Mouse (Mus musculus) embryonic facial prominence, embryonic 15.5 days (tissue): ENCODE measurements around the gene Extl2. TPM values are rescaled to one million over a fixed set of nuclear protein-coding genes. Genes with fewer than 3 reads are reported as not detected.

Experiments
- ATAC-seq: fragments of 200-750 bp; cut with Nextera tagmentation; 2 replicates; pipeline ENCODE4 v1.8.0; 2017; ENCODE audit warnings: low read depth, moderate TSS enrichment; ENCODE audit not compliant: insufficient number of reproducible peaks, low FRiP score, low TSS enrichment
- H3K27ac ChIP-seq: fragments of 300-500 bp; sonication (generic); replicated peaks from 2 replicates; pipeline ENCODE4 v1.5.1; 2015; ENCODE audit warnings: mild to moderate bottlenecking, inconsistent platforms
- H3K27me3 ChIP-seq: fragments of 300-500 bp; sonication (generic); 2 replicates; pipeline ENCODE4 v1.6.1; 2015; ENCODE audit warnings: inconsistent platforms
- H3K36me3 ChIP-seq: fragments of 300-500 bp; sonication (generic); 2 replicates; pipeline ENCODE4 v1.6.1; 2015; ENCODE audit warnings: mild to moderate bottlenecking, inconsistent platforms
- H3K4me1 ChIP-seq: fragments of 300-500 bp; sonication (generic); 2 replicates; pipeline ENCODE4 v1.6.1; 2015; ENCODE audit warnings: inconsistent platforms
- H3K4me2 ChIP-seq: fragments of 300-500 bp; sonication (generic); replicated peaks from 2 replicates; pipeline ENCODE4 v1.6.1; 2015; ENCODE audit warnings: mild to moderate bottlenecking, inconsistent platforms
- H3K4me3 ChIP-seq: fragments of 300-500 bp; sonication (generic); replicated peaks from 2 replicates; pipeline ENCODE4 v1.5.1; 2015; ENCODE audit warnings: mild to moderate bottlenecking, inconsistent platforms
- H3K9ac ChIP-seq: fragments of 300-500 bp; sonication (generic); 2 replicates; pipeline ENCODE4 v1.6.1; 2015; ENCODE audit warnings: inconsistent platforms
- H3K9me3 ChIP-seq: fragments of 300-500 bp; sonication (generic); replicated peaks from 2 replicates; pipeline ENCODE4 v1.6.1; 2016; ENCODE audit warnings: inconsistent platforms
- WGBS: fragments of 180-500 bp; shearing (Covaris S2); methylation state at CpG from one replicate; pipeline ENCODE4 v1.1.7; 2015; 5-methylcytosine and 5-hydroxymethylcytosine counted together
- polyA plus RNA-seq: library from polyadenylated mRNA; unstranded; fragments of >200 nt; fragmentation: Nextera tagmentation; extraction: Ambion mirVana; gene quantifications from 2 replicates; pipeline ENCODE4 v1.2.1, GENCODE M21; 2015

The Extl2 gene
- polyA plus RNA-seq, 1 experiment from 2014 or later = 18.5 TPM

DNA sequence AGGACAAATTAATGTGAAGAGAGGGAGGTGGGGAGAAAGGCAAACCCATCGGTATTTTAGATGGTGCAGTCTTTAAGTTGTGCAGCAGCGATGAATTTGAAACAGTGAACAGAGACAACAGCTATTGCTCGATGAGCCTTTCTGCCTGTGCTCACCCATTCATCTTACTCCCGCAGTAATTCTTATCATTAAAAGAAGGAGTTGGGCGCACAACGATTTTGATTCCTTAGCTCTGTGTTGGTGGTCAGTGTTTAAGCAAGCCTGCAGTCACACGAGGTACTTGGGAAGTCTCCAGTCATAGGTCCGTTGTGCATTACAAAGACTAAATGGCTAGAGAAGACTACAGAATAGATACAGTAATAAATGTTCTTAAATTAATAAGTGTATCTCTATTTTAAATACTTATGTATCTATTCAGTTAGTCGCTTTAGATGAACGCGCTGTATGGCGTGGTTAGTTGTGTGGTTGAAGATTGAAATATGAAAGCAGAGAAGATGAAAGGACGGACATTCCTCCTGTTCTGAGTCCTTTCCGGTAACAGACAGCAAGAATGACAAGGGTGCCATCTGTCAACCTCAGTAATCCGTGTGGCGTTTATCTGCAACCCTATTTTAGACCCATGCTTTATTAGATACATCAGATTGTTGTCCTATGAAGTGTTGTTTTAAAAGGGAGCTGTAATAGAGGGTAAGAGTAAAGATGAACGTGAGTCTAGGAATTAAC, 2.5 kb downstream of the Extl2 start:
- H3K4me2 ChIP-seq = no peak overlapping the region
- no peak overlapping the region for H3K27ac ChIP-seq
- no peak overlapping the region for H3K9ac ChIP-seq
- no peaks in the 10 kb centered on the region for H3K27me3 ChIP-seq
- H3K4me3 ChIP-seq = no peak overlapping the region
- H3K4me1 ChIP-seq = peaks cover 6% of the 10 kb centered on the region; the same call in 1 of the 2 replicates
- no peaks in the 10 kb centered on the region for H3K9me3 ChIP-seq
- ATAC-seq = no peak
- 84% methylated on average over 17 of the region's 17 CpGs for WGBS
- H3K36me3 ChIP-seq = no peaks in the 10 kb centered on the region

DNA sequence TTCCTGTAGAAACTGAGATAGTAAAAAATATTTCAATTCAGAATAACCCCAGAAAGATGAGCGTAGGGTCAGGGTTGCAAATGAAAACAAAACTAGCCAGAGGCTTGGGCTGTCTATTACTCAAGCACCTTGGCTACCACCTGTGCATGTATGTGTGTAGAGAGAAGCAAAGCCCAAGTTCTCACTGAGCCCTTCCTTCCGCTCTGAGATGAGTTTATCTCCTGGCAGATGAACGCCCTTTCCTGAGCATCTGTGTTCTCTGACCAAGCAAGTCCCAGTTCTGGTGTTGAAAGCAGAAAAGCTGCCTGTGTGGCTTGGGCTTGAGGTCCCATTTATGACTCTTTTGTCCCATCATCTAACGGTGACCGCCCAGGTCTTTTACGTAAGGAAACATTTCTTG, 7.6 kb downstream of the Extl2 start:
- 92% methylated on average over 6 of the region's 6 CpGs for WGBS

GRCm38 (mm10) chr3:116016116-116016515, 8.9 kb downstream of the Extl2 start:
- H3K4me1 ChIP-seq = no peaks in the 10 kb centered on the region
- H3K9ac ChIP-seq = no peak overlapping the region
- H3K4me3 ChIP-seq = no peak overlapping the region
- no peak overlapping the region for H3K4me2 ChIP-seq
- H3K9me3 ChIP-seq = no peaks in the 10 kb centered on the region
- WGBS = 89% methylated on average over 13 of the region's 13 CpGs
- no peak for ATAC-seq
- H3K36me3 ChIP-seq = no peaks in the 10 kb centered on the region
- no peaks in the 10 kb centered on the region for H3K27me3 ChIP-seq
- no peak overlapping the region for H3K27ac ChIP-seq

More for the DNA sequence above, 7.6 kb downstream of the Extl2 start:
- Histone ChIP-seq H3K4me3 (no peak overlapping the region), H3K27ac (no peak overlapping the region), H3K9me3 (no peaks in the 10 kb centered on the region), H3K27me3 (no peaks in the 10 kb centered on the region), H3K9ac (no peak overlapping the region), H3K36me3 (no peaks in the 10 kb centered on the region), H3K4me2 (no peak overlapping the region), H3K4me1 (no peaks in the 10 kb centered on the region)
- no peak for ATAC-seq

GRCm38 (mm10) chr3:116018606-116019005, 11.3 kb downstream of the Extl2 start:
- H3K4me2 ChIP-seq = no peak overlapping the region
- H3K27ac ChIP-seq = no peak overlapping the region
- H3K36me3 ChIP-seq = no peaks in the 10 kb centered on the region
- no peak for ATAC-seq
- 67% methylated on average over 4 of the region's 4 CpGs for WGBS
- no peaks in the 10 kb centered on the region for H3K4me1 ChIP-seq
- no peaks in the 10 kb centered on the region for H3K9me3 ChIP-seq
- H3K9ac ChIP-seq = no peak overlapping the region
- no peak overlapping the region for H3K4me3 ChIP-seq
- H3K27me3 ChIP-seq = no peaks in the 10 kb centered on the region

GRCm38 (mm10) chr3:116019136-116019535, 11.9 kb downstream of the Extl2 start:
- 86% methylated on average over 5 of the region's 5 CpGs for WGBS
- no peak for ATAC-seq
- Histone ChIP-seq H3K9me3 (no peaks in the 10 kb centered on the region), H3K4me2 (no peak overlapping the region), H3K27ac (no peak overlapping the region), H3K9ac (no peak overlapping the region), H3K4me1 (no peaks in the 10 kb centered on the region), H3K4me3 (no peak overlapping the region), H3K36me3 (0 out of 2 replicates have a peak, but pooled peaks cover under 1% of the 10 kb centered on the region), H3K27me3 (no peaks in the 10 kb centered on the region)

DNA sequence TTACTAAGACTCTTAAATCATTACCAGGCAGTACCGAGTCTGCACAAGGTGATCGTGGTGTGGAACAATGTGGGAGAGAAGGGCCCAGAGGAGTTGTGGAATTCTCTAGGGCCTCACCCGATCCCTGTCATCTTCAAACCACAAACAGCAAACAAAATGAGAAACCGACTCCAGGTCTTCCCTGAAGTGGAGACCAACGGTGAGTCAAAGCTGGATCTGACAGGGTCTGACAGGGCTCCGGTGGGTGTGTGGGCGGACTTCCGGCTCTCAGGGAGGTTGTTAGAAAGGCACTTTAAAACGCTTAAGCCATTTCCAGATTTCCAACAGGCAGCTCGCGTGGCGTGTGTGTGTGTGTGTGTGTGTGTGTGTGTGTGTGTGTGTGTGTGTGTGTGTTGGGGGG, 17.0 kb downstream of the Extl2 start:
- no peak overlapping the region for H3K4me3 ChIP-seq
- 52% methylated on average over 12 of the region's 12 CpGs for WGBS

GRCm38 (mm10) chr3:116024669-116025068, 17.4 kb downstream of the Extl2 start:
- Histone ChIP-seq H3K4me2 (no peak overlapping the region), H3K9ac (no peak overlapping the region), H3K27me3 (no peaks in the 10 kb centered on the region), H3K36me3 (0 out of 2 replicates have a peak, but pooled peaks cover 2% of the 10 kb centered on the region), H3K4me3 (no peak overlapping the region), H3K9me3 (no peaks in the 10 kb centered on the region), H3K4me1 (no peaks in the 10 kb centered on the region), H3K27ac (no peak overlapping the region)
- WGBS = 40% methylated on average over 5 of the region's 5 CpGs
- no peak for ATAC-seq

More for the DNA sequence above, 17.0 kb downstream of the Extl2 start:
- ATAC-seq = no peak
- no peak overlapping the region for H3K27ac ChIP-seq
- no peak overlapping the region for H3K4me2 ChIP-seq
- H3K27me3 ChIP-seq = no peaks in the 10 kb centered on the region
- H3K9ac ChIP-seq = no peak overlapping the region
- H3K36me3 ChIP-seq = 0 out of 2 replicates have a peak, but pooled peaks cover 2% of the 10 kb centered on the region
- H3K9me3 ChIP-seq = no peaks in the 10 kb centered on the region
- H3K4me1 ChIP-seq = no peaks in the 10 kb centered on the region

DNA sequence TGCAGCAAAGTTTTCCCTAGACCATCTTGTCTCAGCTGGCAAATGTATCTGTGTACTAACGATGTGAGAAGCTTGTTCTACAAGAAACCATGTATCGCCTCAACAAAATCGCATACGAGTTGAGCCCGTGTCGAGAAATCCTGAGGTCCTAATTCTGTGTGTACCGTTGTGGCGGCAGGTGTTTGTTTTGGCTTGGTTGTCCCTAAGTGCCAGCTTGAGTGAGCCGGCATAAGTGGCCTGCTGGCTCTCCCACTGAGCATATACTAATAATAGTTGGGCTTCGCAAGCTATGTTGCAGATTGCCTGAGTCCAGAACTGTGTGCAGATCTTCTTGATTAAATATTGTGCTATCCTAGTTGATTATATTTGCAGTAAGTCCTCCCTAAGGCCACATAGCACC, 18.4 kb downstream of the Extl2 start:
- H3K4me3 ChIP-seq = no peak overlapping the region
- H3K27me3 ChIP-seq = no peaks in the 10 kb centered on the region
- 0 out of 2 replicates have a peak, but pooled peaks cover 2% of the 10 kb centered on the region for H3K36me3 ChIP-seq
- no peak for ATAC-seq
- H3K27ac ChIP-seq = no peak overlapping the region
- WGBS = 89% methylated on average over 10 of the region's 10 CpGs
- no peaks in the 10 kb centered on the region for H3K9me3 ChIP-seq
- no peaks in the 10 kb centered on the region for H3K4me1 ChIP-seq
- H3K9ac ChIP-seq = no peak overlapping the region
- no peak overlapping the region for H3K4me2 ChIP-seq

GRCm38 (mm10) chr3:116026996-116027395, 19.7 kb downstream of the Extl2 start:
- no peak overlapping the region for H3K27ac ChIP-seq
- whole genome bisulfite sequencing = 85% methylated on average over 20 of the region's 20 CpGs
- H3K9ac ChIP-seq = no peak overlapping the region
- no peaks in the 10 kb centered on the region for H3K27me3 ChIP-seq
- 0 out of 2 replicates have a peak, but pooled peaks cover 2% of the 10 kb centered on the region for H3K36me3 ChIP-seq
- H3K4me3 ChIP-seq = no peak overlapping the region
- no peaks in the 10 kb centered on the region for H3K9me3 ChIP-seq
- H3K4me2 ChIP-seq = no peak overlapping the region
- ATAC-seq = no peak
- no peaks in the 10 kb centered on the region for H3K4me1 ChIP-seq

DNA sequence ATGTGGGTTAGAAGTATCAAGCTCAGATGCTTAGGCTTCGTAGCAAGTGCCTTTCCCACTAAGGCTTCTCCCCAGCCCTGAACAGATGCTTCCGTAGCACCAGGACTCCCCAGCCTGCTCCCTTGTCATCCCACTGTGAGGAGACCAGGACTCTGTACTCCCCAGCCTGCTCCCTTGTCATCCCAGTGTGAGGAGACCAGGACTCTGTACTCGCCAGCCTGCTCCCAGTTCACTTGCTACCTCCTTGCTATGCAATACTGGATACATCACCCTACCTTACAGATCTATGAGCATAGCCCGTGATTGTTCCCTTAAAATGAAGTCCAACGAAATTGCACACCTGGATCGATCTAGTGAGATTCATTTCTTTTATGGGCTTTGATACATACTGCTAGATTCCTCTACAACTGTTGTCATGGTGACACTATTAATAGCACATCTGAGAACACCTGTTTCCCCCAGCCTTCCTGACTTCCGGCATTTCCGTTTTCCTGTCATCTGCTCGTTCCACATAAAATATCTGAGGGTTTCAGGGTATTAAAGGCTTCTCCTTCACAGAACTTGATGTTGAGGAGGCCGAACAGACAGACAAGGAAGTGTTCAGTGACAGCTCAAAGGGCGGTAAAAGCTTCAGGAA, 23.0 kb downstream of the Extl2 start:
- no peaks in the 10 kb centered on the region for H3K4me1 ChIP-seq
- no peaks in the 10 kb centered on the region for H3K36me3 ChIP-seq
- H3K9ac ChIP-seq = no peak overlapping the region
- no peaks in the 10 kb centered on the region for H3K27me3 ChIP-seq
- no peak for ATAC-seq
- H3K4me3 ChIP-seq = no peak overlapping the region
- H3K9me3 ChIP-seq = no peaks in the 10 kb centered on the region
- WGBS = 61% methylated on average over 11 of the region's 11 CpGs
- H3K27ac ChIP-seq = no peak overlapping the region
- no peak overlapping the region for H3K4me2 ChIP-seq

DNA sequence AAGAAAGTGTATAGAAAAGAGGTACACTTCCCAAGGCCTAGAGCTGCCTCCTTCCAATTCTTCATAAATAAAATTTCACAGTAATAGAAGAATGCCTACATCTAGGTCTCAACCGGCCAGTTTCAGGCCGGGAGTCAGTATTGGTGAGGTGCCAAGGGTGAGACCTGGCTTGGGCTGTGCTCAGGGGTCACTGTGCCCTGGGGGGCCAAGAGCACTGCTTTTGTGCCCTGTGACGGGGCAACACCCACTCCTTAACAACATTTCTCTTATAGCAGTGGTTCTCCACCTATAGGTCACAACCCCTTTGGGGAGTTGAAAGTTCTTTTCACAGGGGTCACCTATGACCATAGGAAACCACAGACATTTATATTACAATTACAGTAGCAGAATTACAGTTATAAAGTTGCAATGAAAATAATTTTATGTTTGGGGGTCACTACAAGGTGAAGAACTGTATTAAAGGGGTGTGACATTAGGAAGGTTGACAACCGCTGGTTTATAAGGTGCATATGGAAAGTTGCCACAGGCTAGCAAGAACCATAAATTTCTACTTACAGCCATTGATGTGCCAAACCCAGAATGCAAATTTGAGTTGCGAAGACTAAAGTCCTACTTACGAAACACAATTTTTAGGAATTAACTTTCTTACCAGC, 26.1 kb downstream of the Extl2 start:
- 50% methylated on average over 6 of the region's 6 CpGs for WGBS
- no peak overlapping the region for H3K9ac ChIP-seq
- no peaks in the 10 kb centered on the region for H3K27me3 ChIP-seq
- no peak overlapping the region for H3K4me3 ChIP-seq
- ATAC-seq = no peak
- H3K4me2 ChIP-seq = no peak overlapping the region
- no peaks in the 10 kb centered on the region for H3K4me1 ChIP-seq
- no peak overlapping the region for H3K27ac ChIP-seq
- no peaks in the 10 kb centered on the region for H3K36me3 ChIP-seq
- no peaks in the 10 kb centered on the region for H3K9me3 ChIP-seq
